Mouse (Mus musculus) adrenal gland, adult 2 months (tissue): ENCODE results near the gene Prcp. TPM values are rescaled to one million over a fixed set of nuclear protein-coding genes. Genes with fewer than 3 reads are reported as not detected.
"Not testable (repeated sequence)": the region's sequence is repeated elsewhere in the genome, so short reads cannot be mapped to it uniquely, and the experiment has no call there.

Experiments
- DNase-seq: peaks from one replicate; pipeline ENCODE4 v3.0.0; 2021
- polyA plus RNA-seq: library from polyadenylated mRNA; depleted of rRNA; stranded (reverse); fragments of >200 nt; gene quantifications from 2 replicates; pipeline ENCODE4 v1.2.3, GENCODE M21; 2012; rRNA removed
- total RNA-seq, 2 experiments: library from RNA; stranded (reverse); gene quantifications; 2 replicates each; pipeline ENCODE4 v1.2.3; 2021

The Prcp gene
- total and polyA plus RNA-seq, 3 experiments = 11.2 to 16.3 (median 11.3) TPM

DNA sequence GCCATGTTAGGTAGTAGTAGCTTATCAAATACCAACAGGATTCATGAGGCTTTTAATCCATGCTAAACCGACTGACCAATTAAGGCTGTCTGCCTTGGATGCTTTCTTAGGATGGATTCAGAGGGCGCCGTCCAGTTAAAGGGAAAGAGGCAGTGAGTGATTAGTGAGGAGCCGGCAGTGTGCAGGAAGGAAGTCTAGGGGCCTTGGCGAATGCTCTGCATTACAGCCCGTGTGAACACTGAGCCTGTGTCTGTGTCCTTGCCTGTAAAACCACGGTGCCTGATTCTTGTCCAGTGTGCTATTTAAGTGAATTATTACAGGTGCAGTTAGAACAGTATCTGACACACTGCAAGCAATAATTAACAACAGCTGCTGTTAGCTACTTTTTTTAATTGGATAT is 104.5 kb downstream of the Prcp start:
- not testable (repeated sequence) for DNase-seq

DNA sequence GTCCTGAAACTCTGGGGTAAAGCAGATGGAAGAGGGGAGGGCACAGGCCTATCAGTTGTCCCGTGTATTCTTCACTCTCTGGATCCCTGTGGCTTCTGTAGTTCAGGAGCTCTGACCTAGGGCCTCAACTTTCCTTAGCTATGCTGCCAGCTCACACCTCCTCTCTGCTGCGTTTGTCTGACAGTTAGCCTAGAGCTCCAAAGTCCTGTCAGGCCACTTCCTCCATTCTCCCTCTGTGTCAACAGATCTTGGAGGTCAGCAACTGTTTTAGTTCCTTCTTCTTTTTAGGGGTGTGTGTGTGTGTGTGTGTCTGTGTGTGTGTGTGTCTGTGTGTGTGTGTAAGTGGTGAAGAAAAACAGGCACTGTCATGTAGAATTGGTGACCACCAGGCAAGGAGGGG is 106.5 kb downstream of the Prcp start:
- DNase-seq = no peak

- peak; percentile 24 for DNase-seq
These were observed 107.6 kb downstream of the Prcp start for GRCm38 (mm10) chr7:92981864-92982263.

Other genes with a start within 250 kb of the Prcp start
- 1 to 10 TPM; 6.6 to 8.5 TPM for gene Ankrd42, start 237.3 kb upstream of the Prcp start, total RNA-seq
- gene Ankrd42, start 237.3 kb upstream of the Prcp start, polyA plus RNA-seq = 1.1 and 1.3 TPM in 2 replicates
- 10 to 100 TPM; 45.2 to 68.5 TPM for gene Pcf11, start 204.5 kb upstream of the Prcp start, total RNA-seq
- gene Pcf11, start 204.5 kb upstream of the Prcp start, polyA plus RNA-seq = 17.2 and 20.2 TPM in 2 replicates
- 1 to 10 TPM; 3.7 to 5.0 TPM for gene Rab30, start 132.9 kb upstream of the Prcp start, total RNA-seq
- 0.21 and 0.28 TPM in 2 replicates for gene Rab30, start 132.9 kb upstream of the Prcp start, polyA plus RNA-seq
- gene Ddias, start 223 bp upstream of the Prcp start, total RNA-seq = 1 to 10 TPM in 1 of 2 experiments, under 1 TPM in 1; 0.45 to 1.1 TPM
- not detected in 2 replicates for gene Ddias, start 223 bp upstream of the Prcp start, polyA plus RNA-seq
- gene Fam181b, start 205.4 kb downstream of the Prcp start, total RNA-seq = 1 to 10 TPM; 1.4 to 6.3 TPM
- 10.8 and 19.8 TPM in 2 replicates for gene Fam181b, start 205.4 kb downstream of the Prcp start, polyA plus RNA-seq